Mouse (Mus musculus) activated CD4-positive, CD25-positive, alpha-beta regulatory T cell, adult 4 months (primary cell): ENCODE measurements around the gene Gm5724. TPM values are rescaled to one million over a fixed set of nuclear protein-coding genes. Genes with fewer than 3 reads are reported as not detected.

ENCODE experiments used
- ATAC-seq: one replicate; pipeline ENCODE4 v1.8.0; 2017
- polyA plus RNA-seq, 2 experiments: library from polyadenylated mRNA; unstranded; fragments of 100-300 nt; shearing (Covaris generic); gene quantifications; one replicate each; pipeline ENCODE4 v1.2.1; 2017

The Gm5724 gene
- not detected for polyA plus RNA-seq

DNA sequence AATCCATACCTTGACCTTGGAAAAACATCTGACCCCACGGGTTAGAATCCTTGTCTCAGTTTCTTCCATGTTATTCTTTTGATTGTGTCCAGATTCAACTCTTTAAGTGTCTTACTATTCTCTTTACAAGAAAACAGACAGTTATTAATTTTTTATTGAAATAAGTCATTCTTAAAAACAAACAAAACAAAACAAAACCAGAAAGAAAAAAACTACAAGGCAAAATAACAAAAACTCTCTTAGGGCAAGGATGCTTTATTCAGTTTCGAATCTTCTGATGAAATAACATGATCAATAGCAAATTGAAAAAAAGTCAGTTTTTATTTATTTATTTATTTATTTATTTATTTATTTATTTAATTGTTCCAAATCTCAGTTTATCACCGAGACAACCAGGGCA lies at the start of gene Gm5724:
Gene Gm5724 (minus strand): TSS at position 101 of the 400 bp plus-strand sequence.
- ATAC-seq, result no peak

GRCm38 (mm10) chr6:141797837-141798236 lies 24.2 kb upstream of the Gm5724 start:
- ATAC-seq, result no peak

- ATAC-seq, result no peak
These were observed 866 bp upstream of the Gm5724 start for GRCm38 (mm10) chr6:141774476-141774875.

DNA sequence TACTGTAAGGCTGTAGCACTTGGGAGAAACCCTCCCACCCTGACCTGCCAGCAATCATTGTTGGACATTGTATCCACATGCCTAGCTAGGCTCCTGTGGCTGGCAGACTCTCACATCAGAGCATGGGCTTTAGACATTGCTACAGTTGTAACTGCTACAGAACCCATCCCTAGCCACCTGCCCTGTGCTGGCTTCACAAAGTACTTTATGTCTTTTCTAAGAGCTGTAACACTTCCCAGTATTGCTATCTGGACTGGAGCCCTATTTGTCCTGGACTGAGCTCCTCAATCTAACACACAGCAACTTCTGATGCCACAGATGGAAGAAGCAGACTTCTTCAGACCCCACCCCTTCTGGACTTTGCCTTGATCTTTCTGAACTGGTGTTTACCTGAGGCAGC lies 82.4 kb downstream of the Gm5724 start:
- no peak for ATAC-seq

DNA sequence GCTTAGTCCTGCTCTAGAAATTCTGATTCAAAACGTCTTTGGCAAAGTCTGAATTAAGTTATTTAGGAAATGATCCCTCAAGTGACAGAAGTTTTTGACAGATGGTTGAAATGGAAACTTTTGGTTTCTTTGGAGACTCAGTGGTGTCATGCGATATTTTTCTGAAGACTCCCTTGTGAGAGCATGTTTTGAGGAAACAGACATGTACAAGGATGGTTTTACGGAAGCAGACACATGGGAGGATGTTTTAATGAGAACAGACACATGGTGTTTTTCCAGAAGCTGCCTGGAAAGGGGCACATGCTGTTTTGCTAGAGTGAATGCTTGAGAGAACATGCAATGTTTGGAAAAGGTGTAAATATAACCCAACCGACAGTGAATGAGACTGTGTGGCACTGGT lies 86.6 kb downstream of the Gm5724 start:
- ATAC-seq, result no peak

Other genes starting within 250 kb of the Gm5724 start
- under 1 TPM in 1 of 2 experiments, not detected in 1; 0.17 TPM for gene Slco1c1, start 249.4 kb downstream of the Gm5724 start, polyA plus RNA-seq
- not detected for gene Slco1b2, start 144.3 kb downstream of the Gm5724 start, polyA plus RNA-seq
- under 1 TPM in 1 of 2 experiments, not detected in 1; 0.56 TPM for gene Slco1a4, start 82.4 kb upstream of the Gm5724 start, polyA plus RNA-seq
- not detected for gene Slco1a1, start 173.2 kb upstream of the Gm5724 start, polyA plus RNA-seq
- gene Gm6614, start 237.6 kb upstream of the Gm5724 start, polyA plus RNA-seq, result not detected